In the genomic region with DNA sequence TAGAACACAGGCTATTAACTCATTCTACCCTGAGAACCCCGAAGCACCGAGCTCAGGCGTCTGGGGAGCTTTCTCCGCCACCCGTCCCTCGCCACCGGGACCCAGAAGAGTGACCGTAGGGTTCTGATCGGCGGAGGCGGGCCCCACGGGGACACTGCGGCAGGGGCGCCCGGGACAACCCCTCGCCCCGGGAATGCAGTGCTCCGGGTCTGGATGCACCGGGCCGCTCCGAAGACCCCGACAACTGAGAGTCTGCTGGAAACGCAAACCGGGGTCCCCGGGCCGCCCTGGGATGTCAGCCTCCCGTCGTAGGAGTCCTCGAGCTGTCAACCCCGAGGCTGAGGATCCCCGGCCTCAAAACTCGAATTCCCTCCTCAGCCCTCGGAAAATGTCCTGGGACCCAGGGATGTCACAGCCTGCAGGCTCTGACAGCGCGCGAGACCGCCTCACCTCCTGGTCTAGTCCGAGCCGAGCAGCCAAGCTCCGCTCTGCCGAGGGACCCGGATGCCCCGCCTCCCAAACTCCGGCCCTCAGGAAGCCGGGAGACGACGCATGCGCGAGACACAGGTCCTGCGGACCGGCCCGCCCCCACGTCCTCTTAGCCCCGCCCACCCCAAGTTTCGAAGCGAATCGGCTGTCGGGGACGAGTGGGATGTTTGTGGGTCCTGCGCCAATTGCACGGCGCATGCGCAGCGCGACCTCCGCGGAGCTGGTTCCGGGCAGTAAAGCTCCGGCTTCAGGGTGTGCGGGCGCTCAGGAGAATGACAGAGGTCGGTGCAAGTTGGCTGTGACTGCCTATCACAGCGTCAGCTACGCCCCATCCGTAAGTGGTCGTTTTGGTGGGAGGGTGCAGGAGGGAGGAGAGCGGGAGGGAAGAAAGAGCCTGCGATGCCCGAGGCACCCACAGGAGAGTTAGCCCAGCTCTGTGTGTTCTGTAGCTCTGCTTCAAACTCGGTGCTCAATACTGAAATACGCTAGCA, we compare ENCODE assay signal across 8 mouse cellular contexts. TPM values are rescaled to one million over a fixed set of nuclear protein-coding genes. Genes with fewer than 3 reads are reported as not detected.
DNase-seq lines count a peak whose midpoint lies in the region; ATAC-seq and TF ChIP-seq lines count a peak whose summit lies in the region.

A gene (minus strand): TSS at position 509 of the 980 bp plus-strand sequence.
A gene (plus strand): TSS at position 712 of the 980 bp plus-strand sequence.

- no peaks in the 10 kb centered on the region for H3K27me3 ChIP-seq in forebrain, embryonic 10.5 days (ENCODE audit: poor library complexity, severe bottlenecking)
- no peaks in the 10 kb centered on the region for H3K27me3 ChIP-seq in heart, embryonic 15.5 days
- no peaks in the 10 kb centered on the region for H3K27me3 ChIP-seq in liver, embryonic 14.5 days (ENCODE audit: control insufficient read depth, insufficient read depth, low read length)
- H3K27me3 ChIP-seq in neural tube, embryonic 11.5 days (ENCODE audit: control insufficient read depth, insufficient read depth, low read length) = no peaks in the 10 kb centered on the region
- H3K27me3 ChIP-seq in stomach, postnatal 0 days (ENCODE audit: control insufficient read depth, insufficient read depth, low read length) = no peaks in the 10 kb centered on the region

- peak within 1 kb of the TSS; percentile 77 for H3K4me3 ChIP-seq in forebrain, embryonic 10.5 days
- H3K4me3 ChIP-seq in heart, embryonic 15.5 days = peak within 1 kb of the TSS; percentile 98
- H3K4me3 ChIP-seq in liver, embryonic 14.5 days (ENCODE audit: insufficient read depth in 1 of 2, low read depth in 2 of 2, low read length in 2 of 2) = peak within 1 kb of the TSS; percentile 75 to 81
- peak within 1 kb of the TSS; percentile 80 for H3K4me3 ChIP-seq in neural tube, embryonic 11.5 days (ENCODE audit: low read depth, low read length)
- H3K4me3 ChIP-seq in stomach, postnatal 0 days (ENCODE audit: low read depth, low read length) = peak within 1 kb of the TSS; percentile 88

- H3K9me3 ChIP-seq in forebrain, embryonic 10.5 days = no peaks in the 10 kb centered on the region
- no peaks in the 10 kb centered on the region for H3K9me3 ChIP-seq in heart, embryonic 15.5 days (replicated peaks)
- H3K9me3 ChIP-seq in liver, embryonic 14.5 days (ENCODE audit: control insufficient read depth, low read length) = no peaks in the 10 kb centered on the region
- H3K9me3 ChIP-seq in neural tube, embryonic 11.5 days (ENCODE audit: control insufficient read depth, low read length) = no peaks in the 10 kb centered on the region
- no peaks in the 10 kb centered on the region for H3K9me3 ChIP-seq in stomach, postnatal 0 days (ENCODE audit: control insufficient read depth, low read length)

- ATAC-seq in heart, embryonic 15.5 days (replicated peaks; ENCODE audit: insufficient number of reproducible peaks, insufficient read depth, low FRiP score, low read depth) = peak; percentile 97
- peak; percentile 98 for ATAC-seq in liver, embryonic 14.5 days (ENCODE audit: insufficient read depth)
- ATAC-seq in neural tube, embryonic 11.5 days (ENCODE audit: insufficient read depth, low FRiP score, low TSS enrichment) = peak; percentile 98
- peak; percentile 98 for ATAC-seq in stomach, postnatal 0 days (ENCODE audit: low FRiP score, low TSS enrichment)

- under 1% methylated on average over 81 of the region's 81 CpGs for WGBS in forebrain, embryonic 10.5 days
- under 1% methylated on average over 81 of the region's 81 CpGs for WGBS in heart, embryonic 15.5 days
- under 1% methylated on average over 81 of the region's 81 CpGs for WGBS in liver, embryonic 14.5 days (ENCODE audit: insufficient replicate concordance)
- WGBS in neural tube, embryonic 11.5 days = under 1% methylated on average over 70 of the region's 81 CpGs
- under 1% methylated on average over 76 of the region's 81 CpGs for WGBS in stomach, postnatal 0 days

- peak; percentile 89 to 92 for DNase-seq in CD8-positive naive resting alpha-beta T cell, adult 2 months (ENCODE audit: low read depth in 2 of 2, low spot score in 2 of 2)
- peak; percentile 97 for DNase-seq in c-Kit-positive CD71-negative TER-119-negative erythroid progenitor cells, embryonic 14.5 days (ENCODE audit: low read depth)
- DNase-seq in forebrain, embryonic 10.5 days (ENCODE audit: extremely low spot score, low spot score) = peak; percentile 99
- peak; percentile 99 to 100 for DNase-seq in kidney, postnatal 25 days
- DNase-seq in liver, embryonic 14.5 days (ENCODE audit: low read depth in 3 of 3, low spot score in 3 of 3) = peak; percentile 96 to 97 (median 97)
- DNase-seq in neural tube, embryonic 11.5 days (ENCODE audit: low spot score) = peak; percentile 99
- DNase-seq in stomach, postnatal 0 days (ENCODE audit: low spot score) = peak; percentile 100

- H3K9ac ChIP-seq in heart, embryonic 15.5 days = peak within 1 kb of the TSS; percentile 96
- peak within 1 kb of the TSS; percentile 86 for H3K9ac ChIP-seq in liver, embryonic 14.5 days (replicated peaks)
- peak within 1 kb of the TSS; percentile 68 for H3K9ac ChIP-seq in neural tube, embryonic 11.5 days (ENCODE audit: low read length)
- peak within 1 kb of the TSS; percentile 90 for H3K9ac ChIP-seq in stomach, postnatal 0 days (ENCODE audit: low read length)

- H3K36me3 ChIP-seq in forebrain, embryonic 10.5 days (replicated peaks) = peaks cover 21% of the 10 kb centered on the region
- H3K36me3 ChIP-seq in heart, embryonic 15.5 days = peaks cover 12% of the 10 kb centered on the region
- H3K36me3 ChIP-seq in liver, embryonic 14.5 days (replicated peaks; ENCODE audit: control insufficient read depth, insufficient read depth, low read depth) = peaks cover 6% of the 10 kb centered on the region
- H3K36me3 ChIP-seq in neural tube, embryonic 11.5 days (ENCODE audit: control insufficient read depth, insufficient read depth, low read length) = peaks cover 3% of the 10 kb centered on the region; the same call in 1 of the 2 replicates
- peaks cover 3% of the 10 kb centered on the region; the same call in 1 of the 2 replicates for H3K36me3 ChIP-seq in stomach, postnatal 0 days (ENCODE audit: control insufficient read depth, insufficient read depth, low read length)

- H3K4me1 ChIP-seq in forebrain, embryonic 10.5 days = peaks cover 13% of the 10 kb centered on the region
- peaks cover 8% of the 10 kb centered on the region for H3K4me1 ChIP-seq in heart, embryonic 15.5 days (replicated peaks)
- peaks cover 2 to 3% of the 10 kb centered on the region in 2 experiments; a peak in 1 of 4 replicates for H3K4me1 ChIP-seq in liver, embryonic 14.5 days (replicated peaks; ENCODE audit: control insufficient read depth in 2 of 2, insufficient read depth in 2 of 2, low read length in 1 of 2)
- H3K4me1 ChIP-seq in neural tube, embryonic 11.5 days (ENCODE audit: control insufficient read depth, insufficient read depth, low read length) = peaks cover 4% of the 10 kb centered on the region; the same call in 1 of the 2 replicates
- no peaks in the 10 kb centered on the region for H3K4me1 ChIP-seq in stomach, postnatal 0 days (replicated peaks; ENCODE audit: control insufficient read depth, insufficient read depth)

- no peak for TF ChIP-seq CTCF in liver, embryonic 14.5 days (IDR thresholded peaks at IDR 0.05; ENCODE audit: low read depth)
- TF ChIP-seq CTCF in stomach, postnatal 0 days (IDR thresholded peaks at IDR 0.05; ENCODE audit: low read depth) = no peak

- H3K27ac ChIP-seq in forebrain, embryonic 10.5 days = peak within 1 kb of the TSS; percentile 87
- peak within 1 kb of the TSS; percentile 93 for H3K27ac ChIP-seq in heart, embryonic 15.5 days
- H3K27ac ChIP-seq in liver, embryonic 14.5 days = peak within 1 kb of the TSS; percentile 76
- peak within 1 kb of the TSS; percentile 75 for H3K27ac ChIP-seq in neural tube, embryonic 11.5 days (ENCODE audit: low read depth, low read length)
- H3K27ac ChIP-seq in stomach, postnatal 0 days (replicated peaks) = peak within 1 kb of the TSS; percentile 86

- no peak for TF ChIP-seq EP300 in liver, embryonic 14.5 days (IDR thresholded peaks at IDR 0.05; ENCODE audit: low read depth)
- no peak for TF ChIP-seq EP300 in stomach, postnatal 0 days (optimal IDR thresholded peaks at IDR 0.05)

- H3K4me2 ChIP-seq in heart, embryonic 15.5 days = peak within 1 kb of the TSS; percentile 92
- H3K4me2 ChIP-seq in liver, embryonic 14.5 days (ENCODE audit: low read depth) = peak within 1 kb of the TSS; percentile 93
- peak within 1 kb of the TSS; percentile 74 for H3K4me2 ChIP-seq in neural tube, embryonic 11.5 days (ENCODE audit: low read depth)
- H3K4me2 ChIP-seq in stomach, postnatal 0 days (replicated peaks; ENCODE audit: low read depth) = peak within 1 kb of the TSS; percentile 97

RNA-seq across cellular contexts. Expression of the first gene that starts in this region (rescaled TPM):
- polyA plus RNA-seq in forebrain, embryonic 10.5 days (2016; fragmentation: Nextera tagmentation; extraction: Ambion mirVana) = 13.6 and 14.0 TPM in 2 replicates
- 21.9 and 22.2 TPM in 2 replicates for polyA plus RNA-seq in heart, embryonic 15.5 days (2015; fragmentation: Nextera tagmentation; extraction: Ambion mirVana)
- polyA plus RNA-seq in liver, embryonic 14.5 days (2012; rRNA removed) = 5.3 and 5.6 TPM in 2 replicates
- polyA plus RNA-seq in liver, embryonic 14.5 days (2014; fragmentation: Nextera tagmentation; extraction: Ambion mirVana) = 3.5 and 3.8 TPM in 2 replicates
- polyA plus RNA-seq in neural tube, embryonic 11.5 days (2014; fragmentation: Nextera tagmentation; extraction: Ambion mirVana) = 18.9 and 21.3 TPM in 2 replicates
- 3.7 and 4.4 TPM in 2 replicates for polyA plus RNA-seq in stomach, postnatal 0 days (2015; fragmentation: Nextera tagmentation; extraction: Ambion mirVana)

RNA-seq across cellular contexts. Expression of the second gene that starts in this region (rescaled TPM):
- polyA plus RNA-seq in forebrain, embryonic 10.5 days (2016; fragmentation: Nextera tagmentation; extraction: Ambion mirVana) = 30.4 and 31.8 TPM in 2 replicates
- polyA plus RNA-seq in heart, embryonic 15.5 days (2015; fragmentation: Nextera tagmentation; extraction: Ambion mirVana) = 36.8 and 39.5 TPM in 2 replicates
- 5.1 and 7.1 TPM in 2 replicates for polyA plus RNA-seq in liver, embryonic 14.5 days (2012; rRNA removed)
- 16.1 and 17.6 TPM in 2 replicates for polyA plus RNA-seq in liver, embryonic 14.5 days (2014; fragmentation: Nextera tagmentation; extraction: Ambion mirVana)
- 35.2 and 46.4 TPM in 2 replicates for polyA plus RNA-seq in neural tube, embryonic 11.5 days (2014; fragmentation: Nextera tagmentation; extraction: Ambion mirVana)
- polyA plus RNA-seq in stomach, postnatal 0 days (2015; fragmentation: Nextera tagmentation; extraction: Ambion mirVana) = 33.8 and 35.3 TPM in 2 replicates

Comparison
In these comparisons a context has a peak if more than half of its experiments do, and no peak if none do; other contexts are left out.
1. Peak in every context shown above with its lines: DNase-seq, ATAC-seq, H3K4me3 ChIP-seq and H3K27ac ChIP-seq.